Mouse (Mus musculus) ovary, adult 18-20 months (tissue): Measurements from ENCODE around the gene Gpr45.

Experiments used
- DNase-seq: peaks from one replicate; pipeline ENCODE4 v3.0.0; 2022; ENCODE audit warnings: low spot score, mixed read lengths

The Gpr45 gene

DNA sequence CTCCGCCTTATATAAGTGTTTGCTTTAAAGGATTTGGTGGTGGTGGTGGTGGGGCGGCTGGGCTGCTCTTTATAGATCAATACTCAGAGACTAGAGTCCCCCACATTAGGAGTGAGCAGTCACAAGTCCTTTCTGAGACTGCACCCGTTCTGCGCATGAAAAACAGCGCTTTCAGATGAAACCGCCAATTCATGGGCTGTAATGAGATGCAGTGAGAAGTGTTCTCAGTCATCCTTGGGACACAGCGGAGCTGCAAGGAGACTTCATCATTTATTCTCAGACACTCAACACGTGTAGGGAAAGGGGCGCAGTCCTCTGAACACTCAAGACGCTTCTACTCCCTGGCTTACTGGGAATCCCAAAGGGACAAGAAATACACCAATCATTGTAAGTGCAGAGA is 95.1 kb downstream of the Gpr45 start:
- no peak for DNase-seq

DNA sequence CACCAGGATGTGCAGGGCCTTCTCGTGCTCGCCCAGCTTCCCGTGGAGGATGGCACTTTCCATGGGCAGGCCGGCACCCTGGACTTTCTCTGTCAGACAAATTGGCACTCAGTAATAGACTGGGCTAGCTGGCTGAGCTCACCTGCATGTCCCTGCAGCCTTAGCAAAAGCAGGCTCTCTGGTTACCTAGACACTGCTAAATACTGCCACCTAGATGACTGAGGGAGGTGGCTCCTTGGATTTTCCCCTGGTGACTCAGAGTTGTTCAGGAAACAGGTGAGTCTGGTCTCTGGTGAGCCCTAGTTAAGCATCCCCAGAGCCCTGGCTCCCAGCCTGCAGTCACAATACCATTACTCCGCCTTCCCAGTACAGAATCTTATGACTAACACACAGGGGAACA is 99.2 kb downstream of the Gpr45 start:
- no peak for DNase-seq

DNA sequence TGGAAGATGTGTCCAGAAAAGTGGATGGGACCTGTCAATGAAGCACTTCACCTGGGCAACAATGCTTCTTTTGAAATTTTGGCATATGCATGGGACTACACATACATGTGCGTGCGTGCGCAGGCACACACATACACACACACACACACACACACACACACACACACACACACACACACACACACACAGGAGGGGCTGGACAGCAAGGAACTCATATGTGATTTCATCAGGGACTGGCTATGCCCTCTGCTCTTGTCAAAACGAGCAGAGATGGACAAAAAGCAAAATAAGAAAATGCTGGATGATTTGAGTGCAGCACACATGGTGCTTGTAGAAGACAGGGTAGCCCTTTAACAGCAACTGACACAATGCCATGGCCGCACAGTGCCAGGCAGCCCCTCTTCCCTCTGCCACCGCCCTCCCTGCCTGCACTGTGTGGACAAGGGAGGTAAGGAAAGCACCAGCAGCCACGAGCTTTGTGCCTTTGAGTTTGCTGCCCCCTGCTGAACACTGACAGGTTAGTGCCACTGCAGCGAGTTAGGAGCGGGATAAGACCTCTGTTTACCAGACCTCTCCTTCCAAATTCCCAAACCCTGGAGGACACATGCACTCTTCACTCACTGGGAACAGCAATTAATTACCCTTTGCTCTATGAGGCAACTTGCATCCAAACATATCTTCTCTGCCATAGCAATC is 113.1 kb downstream of the Gpr45 start:
- no peak for DNase-seq

DNA sequence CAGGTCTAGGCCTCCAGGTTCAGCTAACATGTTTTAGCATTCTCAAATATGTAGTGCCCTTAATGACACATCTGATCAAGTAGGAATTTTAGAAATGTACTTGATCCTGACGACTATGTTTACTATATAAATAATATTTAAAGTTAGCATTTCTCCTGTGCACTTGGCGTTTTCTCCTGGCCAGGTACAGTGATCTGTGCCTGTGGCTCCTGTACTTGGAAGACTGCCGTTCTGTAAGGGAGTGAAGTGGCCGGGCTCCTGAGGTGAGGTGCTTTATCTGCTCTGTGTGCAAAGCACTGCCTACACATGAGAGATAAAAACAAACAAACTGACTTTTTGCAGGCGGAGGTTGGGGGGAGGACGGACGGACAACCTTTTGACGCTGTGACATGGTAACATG is 113.9 kb downstream of the Gpr45 start:
- DNase-seq = no peak

DNA sequence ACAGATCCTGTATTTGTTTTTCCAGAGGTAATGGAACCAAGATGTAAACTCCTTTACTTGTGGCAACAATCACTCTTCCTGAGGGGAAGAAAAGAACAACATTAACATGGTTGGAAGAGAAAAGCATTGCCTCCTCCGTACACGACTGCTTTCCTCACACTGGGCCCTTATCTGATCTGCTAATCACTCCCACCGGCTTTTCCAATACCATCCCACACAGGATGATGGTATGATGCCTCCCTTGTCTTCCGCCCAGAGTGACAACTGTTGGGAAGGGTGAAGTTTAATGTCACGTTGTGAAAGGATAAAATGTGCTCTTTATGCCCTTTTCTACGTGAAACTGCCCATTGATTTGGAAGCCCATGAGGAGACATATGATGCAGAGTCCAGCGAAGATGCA is 114.9 kb downstream of the Gpr45 start:
- DNase-seq = no peak

DNA sequence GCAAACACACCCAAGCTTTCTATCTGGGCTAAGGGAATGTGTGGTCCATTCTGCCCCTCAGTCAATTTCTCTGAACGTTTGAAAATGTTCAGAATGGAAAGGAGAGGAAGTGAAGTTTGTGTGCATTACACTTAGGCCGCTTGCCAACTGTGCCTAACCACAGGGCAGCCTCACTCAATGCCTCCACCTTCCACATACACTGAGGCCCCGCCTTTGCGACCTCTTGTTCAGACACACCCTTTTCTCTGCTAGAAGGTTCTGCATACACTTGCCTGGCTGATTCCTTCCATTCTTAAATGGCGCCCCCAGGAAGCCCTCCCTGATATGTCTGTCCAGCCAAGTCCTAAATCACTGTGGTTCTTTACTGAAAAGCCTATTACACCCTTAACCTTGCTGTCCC is 118.1 kb downstream of the Gpr45 start:
- DNase-seq = no peak

DNA sequence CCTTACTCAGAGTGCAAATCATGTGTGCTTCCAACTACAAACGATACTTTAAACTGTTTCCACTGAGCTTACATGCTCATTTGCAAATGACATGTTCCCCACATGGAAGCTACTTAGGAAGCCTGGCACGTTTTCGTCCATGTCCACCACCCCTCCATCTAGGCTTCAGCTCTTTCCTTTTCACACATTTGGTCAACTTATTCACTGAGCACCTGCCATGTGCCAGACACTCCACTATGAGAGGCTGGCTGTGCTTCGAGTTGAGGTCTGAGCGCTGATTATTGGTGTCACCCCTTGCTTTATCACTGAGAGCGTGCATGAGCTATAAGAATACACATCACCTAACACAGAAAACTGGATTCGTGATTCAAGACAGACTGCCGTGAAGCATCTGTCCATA is 119.4 kb downstream of the Gpr45 start:
- no peak for DNase-seq

DNA sequence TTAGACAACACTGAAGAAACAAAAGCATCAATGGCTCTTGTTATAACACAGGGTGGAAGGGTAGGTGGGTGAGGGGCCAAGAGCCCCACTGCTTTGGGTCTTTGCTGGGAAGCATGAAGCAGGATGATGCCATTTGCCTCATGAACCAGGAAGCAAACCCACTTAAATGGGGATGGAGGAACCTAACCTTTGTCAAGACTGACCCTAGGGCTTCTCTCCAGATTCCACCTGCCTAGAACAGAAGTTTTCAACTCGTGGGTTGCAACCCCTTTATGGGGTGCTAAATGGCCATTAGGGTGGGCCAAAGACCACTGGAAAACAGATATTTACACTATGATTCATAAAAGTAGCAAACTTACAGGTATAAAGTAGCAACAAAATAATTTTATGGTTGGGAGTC is 119.9 kb downstream of the Gpr45 start:
- no peak for DNase-seq

DNA sequence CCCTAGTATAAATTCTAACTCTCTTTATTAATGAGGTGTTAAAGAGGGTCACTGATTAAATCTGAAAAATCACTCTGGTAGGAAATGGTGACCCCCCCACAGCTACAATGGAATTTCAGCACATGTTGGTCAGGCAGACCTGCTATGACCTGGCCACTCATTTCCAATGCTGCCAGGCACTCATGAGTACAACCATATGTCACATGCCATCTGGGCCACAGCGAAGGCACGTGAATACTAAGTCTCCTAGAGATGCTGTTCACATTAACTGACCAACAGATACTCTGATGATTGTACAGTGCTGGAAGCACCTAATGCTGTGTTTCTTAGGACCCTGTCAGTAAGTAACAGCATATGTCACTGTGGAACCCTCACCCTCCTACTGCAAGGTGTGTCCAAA is 122.1 kb downstream of the Gpr45 start:
- no peak for DNase-seq

DNA sequence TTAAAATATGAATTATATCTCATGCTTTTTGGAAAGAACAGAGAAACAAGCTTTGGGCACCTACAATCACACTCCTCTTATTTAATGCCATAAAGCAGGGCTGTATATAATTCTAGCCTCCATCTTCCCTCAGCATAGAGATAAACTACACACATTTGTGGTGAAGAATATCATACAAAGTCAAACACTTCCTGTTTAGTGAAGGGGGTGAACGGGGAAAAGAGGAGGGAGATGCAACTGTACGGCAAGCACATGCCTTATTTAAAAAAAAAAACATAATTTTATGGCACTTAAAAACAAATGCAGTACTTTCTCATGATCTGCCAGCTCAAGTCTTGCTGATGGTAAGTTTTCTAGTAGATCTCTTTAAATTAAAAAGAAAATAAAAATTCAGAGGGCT is 125.5 kb downstream of the Gpr45 start:
- no peak for DNase-seq

DNA sequence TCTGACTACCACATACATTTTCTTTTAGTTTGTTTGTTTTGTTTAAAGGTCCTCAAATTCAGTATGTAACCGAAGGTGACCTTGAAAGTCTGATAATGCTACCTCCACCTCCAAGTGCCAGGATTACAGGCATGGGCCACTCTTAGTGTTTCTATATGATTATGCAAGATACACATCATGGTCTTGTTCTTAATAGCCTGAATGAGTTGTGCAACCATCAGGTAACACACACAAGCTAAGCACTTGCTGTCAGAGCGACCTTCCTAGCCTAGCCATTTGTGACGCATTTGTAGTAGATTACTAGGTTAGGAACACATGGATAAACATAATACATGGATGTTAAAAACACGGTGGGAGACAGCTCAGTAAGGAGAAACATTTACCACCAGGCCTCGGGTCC is 130.3 kb downstream of the Gpr45 start:
- DNase-seq = no peak
